Mouse (Mus musculus): ENCODE data around the gene Cenph. TPM values are rescaled to one million over a fixed set of nuclear protein-coding genes. Genes with fewer than 3 reads are reported as not detected.

Cenph gene
- total RNA-seq, 2 experiments from 2014 or later, result 95.9 to 100 TPM

Other genes starting within 250 kb of the Cenph start
- gene Ocln, start 223.2 kb downstream of the Cenph start, total RNA-seq (2014; fragmentation: Nextera tagmentation), result not detected in 2 replicates
- not detected in 2 replicates for gene Ocln, start 223.2 kb downstream of the Cenph start, total RNA-seq (2017)
- gene Marveld2, start 158.9 kb downstream of the Cenph start, total RNA-seq (2014; fragmentation: Nextera tagmentation), result 0.74 and 1.7 TPM in 2 replicates
- gene Marveld2, start 158.9 kb downstream of the Cenph start, total RNA-seq (2017), result 1.3 and 2.1 TPM in 2 replicates
- 266 and 321 TPM in 2 replicates for gene Ak6, start 124.9 kb downstream of the Cenph start, total RNA-seq (2014; fragmentation: Nextera tagmentation)
- 395 and 432 TPM in 2 replicates for gene Ak6, start 124.9 kb downstream of the Cenph start, total RNA-seq (2017)
- gene Rad17, start 124.8 kb downstream of the Cenph start, total RNA-seq (2014; fragmentation: Nextera tagmentation), result 34.6 and 39.9 TPM in 2 replicates
- gene Rad17, start 124.8 kb downstream of the Cenph start, total RNA-seq (2017), result 51.5 and 60.1 TPM in 2 replicates
- 19.2 and 24.7 TPM in 2 replicates for gene Taf9, start 124.3 kb downstream of the Cenph start, total RNA-seq (2014; fragmentation: Nextera tagmentation)
- gene Taf9, start 124.3 kb downstream of the Cenph start, total RNA-seq (2017), result 23.6 and 28.5 TPM in 2 replicates
- 0.90 and 3.6 TPM in 2 replicates for gene Ccdc125, start 106.2 kb downstream of the Cenph start, total RNA-seq (2014; fragmentation: Nextera tagmentation)
- 6.4 and 9.2 TPM in 2 replicates for gene Ccdc125, start 106.2 kb downstream of the Cenph start, total RNA-seq (2017)
- gene Cdk7, start 45.0 kb downstream of the Cenph start, total RNA-seq (2014; fragmentation: Nextera tagmentation), result 69.6 and 73.5 TPM in 2 replicates
- gene Cdk7, start 45.0 kb downstream of the Cenph start, total RNA-seq (2017), result 66.7 and 69.1 TPM in 2 replicates
- 122 and 137 TPM in 2 replicates for gene Mrps36, start 31.2 kb downstream of the Cenph start, total RNA-seq (2014; fragmentation: Nextera tagmentation)
- 92.3 and 159 TPM in 2 replicates for gene Mrps36, start 31.2 kb downstream of the Cenph start, total RNA-seq (2017)
- gene Ccnb1, start 10.7 kb upstream of the Cenph start, total RNA-seq (2014; fragmentation: Nextera tagmentation), result 99.3 and 102 TPM in 2 replicates
- gene Ccnb1, start 10.7 kb upstream of the Cenph start, total RNA-seq (2017), result 150 and 153 TPM in 2 replicates
- 48.1 and 53.9 TPM in 2 replicates for gene Slc30a5, start 57.5 kb upstream of the Cenph start, total RNA-seq (2014; fragmentation: Nextera tagmentation)
- gene Slc30a5, start 57.5 kb upstream of the Cenph start, total RNA-seq (2017), result 83.5 and 95.2 TPM in 2 replicates

Measured in megakaryocyte-erythroid progenitor cell, adult 5-6 weeks (primary cell).